Mouse (Mus musculus) heart, postnatal 0 days (tissue): ENCODE measurements around the gene Rap1gap2. TPM values are rescaled to one million over a fixed set of nuclear protein-coding genes. Genes with fewer than 3 reads are reported as not detected.
A peak's percentile ranks its signal among the peaks of the same experiment; 100 is the strongest.

Experiments used
- ATAC-seq: fragments of 200-750 bp; cut with Nextera tagmentation; 2 replicates; pipeline ENCODE4 v1.8.0; 2017; ENCODE audit warnings: low read depth, moderate number of reproducible peaks, moderate library complexity; ENCODE audit not compliant: insufficient read depth
- DNase-seq: peaks from one replicate; pipeline ENCODE4 v3.0.0-alpha.2; 2016; ENCODE audit warnings: low spot score
- H3K27ac ChIP-seq: fragments of 300-500 bp; sonication (generic); 2 replicates; pipeline ENCODE4 v1.5.1; 2014; ENCODE audit warnings: low read depth, mild to moderate bottlenecking
- H3K27me3 ChIP-seq: fragments of 300-500 bp; sonication (generic); 2 replicates; pipeline ENCODE4 v1.6.1; 2014; ENCODE audit warnings: low read length, mixed read lengths; ENCODE audit not compliant: control insufficient read depth, insufficient read depth
- H3K36me3 ChIP-seq: fragments of 300-500 bp; sonication (generic); replicated peaks from 2 replicates; pipeline ENCODE4 v1.6.1; 2014; ENCODE audit warnings: low read length, mixed read lengths; ENCODE audit not compliant: control insufficient read depth, insufficient read depth
- H3K4me1 ChIP-seq: fragments of 300-500 bp; sonication (generic); 2 replicates; pipeline ENCODE4 v1.6.1; 2014; ENCODE audit warnings: antibody characterized with exemption; ENCODE audit not compliant: control insufficient read depth, insufficient read depth
- H3K4me2 ChIP-seq: fragments of 300-500 bp; sonication (generic); 2 replicates; pipeline ENCODE4 v1.6.1; 2014; ENCODE audit warnings: low read depth, mild to moderate bottlenecking, low read length, moderate library complexity
- H3K4me3 ChIP-seq: fragments of 300-500 bp; sonication (generic); 2 replicates; pipeline ENCODE4 v1.5.1; 2014; ENCODE audit warnings: low read depth, low read length
- H3K9ac ChIP-seq: fragments of 300-500 bp; sonication (generic); replicated peaks from 2 replicates; pipeline ENCODE4 v1.6.1; 2014; ENCODE audit warnings: low read depth, low read length, mixed read lengths
- H3K9me3 ChIP-seq: fragments of 300-500 bp; sonication (generic); replicated peaks from 2 replicates; pipeline ENCODE4 v1.6.1; 2016; ENCODE audit warnings: low read length; ENCODE audit not compliant: control insufficient read depth
- CTCF ChIP-seq: IDR thresholded peaks from 2 replicates; pipeline ENCODE4 v1.5.1; 2016; ENCODE audit warnings: antibody characterized with exemption, control low read depth, low read depth
- EP300 ChIP-seq: IDR thresholded peaks from 2 replicates; pipeline ENCODE4 v1.6.1; 2016; ENCODE audit warnings: antibody characterized with exemption, low read depth
- WGBS: fragments of 180-500 bp; shearing (Covaris S2); extraction: QIAGEN DNeasy Blood & Tissue Kit; methylation state at CpG from one replicate; pipeline ENCODE4 v1.1.7; 2014; 5-methylcytosine and 5-hydroxymethylcytosine counted together
- polyA plus RNA-seq: library from polyadenylated mRNA; unstranded; fragments of >200 nt; fragmentation: Nextera tagmentation; extraction: Ambion mirVana; gene quantifications from 2 replicates; pipeline ENCODE4 v1.2.1, GENCODE M21; 2015
- total RNA-seq: library from RNA; depleted of rRNA; stranded (reverse); fragments of >200 nt; gene quantifications from 2 replicates; pipeline ENCODE4 v1.2.3, GENCODE M21; 2014; ENCODE audit warnings: low replicate concordance

Rap1gap2 gene
- total and polyA plus RNA-seq, 2 experiments from 2014 or later, result 5.6 to 16.5 TPM

DNA sequence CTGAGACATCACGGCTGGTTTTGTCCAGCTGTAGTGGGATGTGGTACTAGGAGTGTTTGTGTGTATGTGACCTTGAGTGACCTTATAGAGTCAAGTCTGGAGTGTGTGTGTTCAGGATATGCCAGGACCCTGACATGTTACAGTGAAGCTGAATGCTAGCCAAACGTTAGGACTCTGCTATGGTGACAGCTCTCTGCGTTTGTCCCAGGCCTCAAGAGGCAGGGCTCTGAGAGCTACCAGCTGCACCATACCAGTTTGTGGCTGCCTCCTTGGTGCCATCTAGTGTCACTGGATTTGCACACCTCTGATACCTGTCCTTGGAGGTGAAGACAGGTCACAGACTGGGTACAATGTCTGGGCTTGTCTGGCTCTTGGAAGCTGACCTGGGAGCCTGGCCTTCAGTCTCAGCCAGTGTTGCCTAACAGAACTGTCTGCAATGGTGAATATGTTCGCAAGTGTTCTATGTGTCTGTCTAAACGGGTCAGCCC is 60.1 kb downstream of the Rap1gap2 start:
- 0 out of 2 replicates have a peak, but pooled peaks cover 5% of the 10 kb centered on the region for H3K4me1 ChIP-seq
- H3K9me3 ChIP-seq, result no peaks in the 10 kb centered on the region
- H3K27ac ChIP-seq, result no peak overlapping the region
- ATAC-seq (peak; percentile 76), DNase-seq (peak; percentile 69)
- no peaks in the 10 kb centered on the region for H3K27me3 ChIP-seq
- TF ChIP-seq EP300 (no peak), CTCF (peak; percentile 32)
- no peaks in the 10 kb centered on the region for H3K36me3 ChIP-seq
- no peak overlapping the region for H3K9ac ChIP-seq
- WGBS, result 41% methylated on average over 5 of the region's 5 CpGs
- H3K4me2 ChIP-seq, result no peak overlapping the region
- no peak overlapping the region for H3K4me3 ChIP-seq

DNA sequence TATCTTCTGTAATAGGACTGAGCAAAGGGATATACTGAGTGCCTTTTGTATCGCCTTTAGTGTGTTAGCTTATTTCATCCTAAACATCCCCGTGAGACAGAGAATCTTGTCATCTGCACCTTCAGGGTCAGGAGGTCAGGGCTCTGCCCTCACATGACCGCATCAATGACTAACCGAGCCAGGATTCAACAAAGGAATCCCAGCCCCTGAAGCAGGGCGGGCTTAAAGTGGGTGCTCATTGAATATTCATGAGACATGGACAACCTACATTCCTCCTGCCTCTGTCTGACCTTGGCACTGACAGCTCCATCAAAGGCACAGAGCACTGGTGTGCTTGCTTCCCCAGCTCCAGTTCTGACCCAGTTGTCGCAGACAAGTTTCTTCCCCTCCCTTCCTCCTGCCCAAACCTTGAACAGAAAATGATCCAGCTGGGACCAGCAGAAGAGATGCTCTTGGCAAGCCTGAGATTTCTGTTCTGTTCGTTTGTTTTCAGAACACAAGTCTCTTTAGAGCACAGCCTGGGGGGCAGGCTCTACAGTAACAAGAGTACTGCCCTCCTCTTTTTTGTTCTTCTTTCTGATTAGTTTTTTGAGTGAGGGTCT is 61.8 kb downstream of the Rap1gap2 start:
- no peak for ATAC-seq
- no peaks in the 10 kb centered on the region for H3K27me3 ChIP-seq
- H3K4me1 ChIP-seq, result 0 out of 2 replicates have a peak, but pooled peaks cover 5% of the 10 kb centered on the region
- H3K9me3 ChIP-seq, result no peaks in the 10 kb centered on the region
- no peaks in the 10 kb centered on the region for H3K36me3 ChIP-seq
- 27% methylated on average over 7 of the region's 7 CpGs for WGBS
- H3K27ac ChIP-seq, result no peak overlapping the region
- H3K9ac ChIP-seq, result no peak overlapping the region
- no peak overlapping the region for H3K4me2 ChIP-seq
- H3K4me3 ChIP-seq, result no peak overlapping the region
- TF ChIP-seq CTCF (no peak), EP300 (no peak)
- DNase-seq, result no peak

DNA sequence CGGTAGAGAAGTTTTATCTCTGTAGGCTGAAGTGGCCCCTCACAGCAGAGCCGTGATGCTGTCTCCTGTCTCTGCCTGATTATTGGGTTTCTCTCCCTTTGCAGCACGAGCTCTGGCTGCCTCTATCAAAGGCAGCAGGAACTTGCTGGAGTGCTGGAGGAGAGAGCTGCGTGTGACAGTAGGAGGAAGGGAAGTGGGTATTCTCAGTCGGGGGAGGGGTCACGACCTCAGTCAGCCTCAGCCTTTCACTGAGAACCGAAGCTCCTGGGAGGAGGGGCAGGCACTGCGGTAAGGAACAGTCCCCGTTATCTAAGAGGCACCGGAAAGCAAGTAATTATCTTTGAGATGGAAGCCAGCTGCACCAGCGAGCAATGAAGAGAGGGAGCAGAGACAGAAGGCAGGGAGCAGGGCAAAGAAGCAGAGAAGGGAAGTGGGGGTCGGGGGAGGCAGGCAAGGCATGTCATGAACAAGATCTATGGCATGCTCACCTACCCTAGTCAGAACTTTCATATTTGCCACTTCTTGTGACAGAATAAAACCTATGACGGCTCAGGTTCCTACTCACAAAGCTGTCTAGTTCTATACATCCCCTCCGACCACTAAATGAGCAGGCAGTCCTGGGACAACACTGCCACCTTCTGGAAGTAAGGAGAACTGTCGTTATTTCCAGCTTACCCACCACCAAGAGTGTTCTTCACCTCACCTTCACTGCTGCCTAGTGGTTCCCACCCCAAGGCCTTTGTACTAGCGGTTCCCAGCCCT is 63.6 kb downstream of the Rap1gap2 start:
- H3K9ac ChIP-seq, result no peak overlapping the region

DNA sequence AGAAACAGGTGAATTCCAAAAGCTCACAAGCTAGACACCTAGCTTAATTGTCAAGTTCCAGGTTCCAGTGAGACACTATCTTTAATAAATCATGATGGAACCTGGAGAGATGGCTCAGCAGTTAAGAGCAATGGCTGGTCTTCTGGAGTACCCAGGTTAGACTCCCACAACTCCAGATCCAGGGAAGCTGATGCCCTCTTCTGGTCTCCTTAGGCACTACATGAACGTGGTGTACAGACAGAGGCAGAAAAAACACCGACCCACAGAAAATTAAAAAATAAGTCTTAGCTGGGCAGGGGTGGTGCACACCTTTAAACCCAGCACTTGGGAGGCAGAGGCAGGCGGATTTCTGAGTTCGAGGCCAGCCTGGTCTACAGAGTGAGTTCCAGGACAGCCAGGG is 64.5 kb downstream of the Rap1gap2 start:
- TF ChIP-seq EP300, result no peak
- TF ChIP-seq CTCF, result peak; percentile 60
- ATAC-seq (no peak), DNase-seq (no peak)
- no peaks in the 10 kb centered on the region for H3K27me3 ChIP-seq
- H3K4me2 ChIP-seq, result no peak overlapping the region
- H3K9me3 ChIP-seq, result no peaks in the 10 kb centered on the region
- H3K36me3 ChIP-seq, result no peaks in the 10 kb centered on the region
- 0 out of 2 replicates have a peak, but pooled peaks cover 5% of the 10 kb centered on the region for H3K4me1 ChIP-seq
- no peak overlapping the region for H3K4me3 ChIP-seq
- H3K9ac ChIP-seq, result no peak overlapping the region
- H3K27ac ChIP-seq, result no peak overlapping the region
- 28% methylated on average over 4 of the region's 4 CpGs for WGBS

More for the DNA sequence above, 63.6 kb downstream of the Rap1gap2 start:
- Histone ChIP-seq H3K4me1 (0 out of 2 replicates have a peak, but pooled peaks cover 5% of the 10 kb centered on the region), H3K4me2 (peak overlapping the region; percentile 57), H3K4me3 (peak overlapping the region; percentile 15; the same call in 1 of the 2 replicates), H3K9me3 (no peaks in the 10 kb centered on the region), H3K36me3 (no peaks in the 10 kb centered on the region), H3K27me3 (no peaks in the 10 kb centered on the region), H3K27ac (no peak overlapping the region)
- no peak for TF ChIP-seq EP300
- TF ChIP-seq CTCF, result peak; percentile 94
- peak; percentile 59 for ATAC-seq
- 2% methylated on average over 16 of the region's 16 CpGs for WGBS
- peak; percentile 83 for DNase-seq

DNA sequence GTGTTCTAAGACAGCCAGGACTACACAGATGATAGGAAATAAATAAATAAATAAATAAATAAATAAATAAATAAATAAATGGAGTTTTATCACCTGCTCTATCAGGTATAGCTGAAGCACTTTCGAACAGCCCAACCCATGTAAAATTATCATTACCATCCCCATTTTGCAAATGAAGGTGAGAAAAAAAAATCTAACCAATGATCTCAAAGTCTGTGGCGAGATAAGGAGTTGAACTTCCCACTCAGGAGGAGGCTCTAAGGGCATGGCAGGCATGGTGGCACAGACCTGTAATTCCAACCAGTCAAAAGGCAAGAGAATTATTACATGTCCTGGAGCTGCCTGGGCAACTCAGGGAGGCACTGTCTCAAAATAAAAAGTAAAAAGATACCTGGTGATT is 65.2 kb downstream of the Rap1gap2 start:
- no peak overlapping the region for H3K9ac ChIP-seq
- ATAC-seq (no peak), DNase-seq (no peak)
- no peak overlapping the region for H3K4me2 ChIP-seq
- no peak for TF ChIP-seq EP300
- no peak for TF ChIP-seq CTCF
- H3K4me3 ChIP-seq, result no peak overlapping the region
- 85% methylated on average over 2 of the region's 2 CpGs for WGBS
- H3K27ac ChIP-seq, result no peak overlapping the region
- H3K36me3 ChIP-seq, result no peaks in the 10 kb centered on the region
- H3K27me3 ChIP-seq, result no peaks in the 10 kb centered on the region
- 0 out of 2 replicates have a peak, but pooled peaks cover 5% of the 10 kb centered on the region for H3K4me1 ChIP-seq
- no peaks in the 10 kb centered on the region for H3K9me3 ChIP-seq
